Mouse (Mus musculus): ENCODE measurements at regions not wholly inside any gene's neighbourhood (a gene's known extent, or its start where the extent isn't known, plus 50 kb on each side); places are given as distances from the start of the nearest gene placed in this dataset.

DNA sequence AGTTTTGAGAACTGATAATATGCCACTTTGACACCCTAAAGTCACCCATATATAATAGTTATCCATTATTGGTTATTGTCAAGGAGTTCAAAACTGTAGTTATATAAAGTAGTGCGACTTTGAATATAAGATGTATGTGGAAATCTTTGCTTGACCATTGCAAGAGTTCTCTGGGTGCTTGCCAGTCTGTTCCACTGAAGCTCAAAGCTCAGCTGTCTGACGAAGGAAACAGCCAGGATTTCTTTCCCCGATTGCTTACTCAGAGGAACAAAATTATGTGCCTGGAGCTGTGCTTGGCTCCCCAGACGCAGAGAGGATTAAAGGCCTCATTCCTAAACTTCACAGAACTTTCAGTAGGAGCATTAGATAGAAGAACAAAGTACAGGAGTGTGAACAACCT is 290.6 kb downstream of the Hsfy2 start:
- TF ChIP-seq CTCF (IDR thresholded peaks at IDR 0.05; ENCODE audit: insufficient read depth, low read depth, low read length): no peak
- TF ChIP-seq POLR2A (IDR thresholded peaks at IDR 0.05; ENCODE audit: insufficient read depth, low read depth, low read length): no peak
